Mouse (Mus musculus) CH12F3 (cell line): ENCODE measurements around the gene Nol11.

ENCODE experiments used
- in situ Hi-C: fragments of 300-500 bp; cut with MboI; formaldehyde crosslinking; loops from 2 replicates; pipeline ENCODE4 v1.14.3; 2020; ENCODE audit warnings: low sequenced_read_pairs

The Nol11 gene

DNA sequence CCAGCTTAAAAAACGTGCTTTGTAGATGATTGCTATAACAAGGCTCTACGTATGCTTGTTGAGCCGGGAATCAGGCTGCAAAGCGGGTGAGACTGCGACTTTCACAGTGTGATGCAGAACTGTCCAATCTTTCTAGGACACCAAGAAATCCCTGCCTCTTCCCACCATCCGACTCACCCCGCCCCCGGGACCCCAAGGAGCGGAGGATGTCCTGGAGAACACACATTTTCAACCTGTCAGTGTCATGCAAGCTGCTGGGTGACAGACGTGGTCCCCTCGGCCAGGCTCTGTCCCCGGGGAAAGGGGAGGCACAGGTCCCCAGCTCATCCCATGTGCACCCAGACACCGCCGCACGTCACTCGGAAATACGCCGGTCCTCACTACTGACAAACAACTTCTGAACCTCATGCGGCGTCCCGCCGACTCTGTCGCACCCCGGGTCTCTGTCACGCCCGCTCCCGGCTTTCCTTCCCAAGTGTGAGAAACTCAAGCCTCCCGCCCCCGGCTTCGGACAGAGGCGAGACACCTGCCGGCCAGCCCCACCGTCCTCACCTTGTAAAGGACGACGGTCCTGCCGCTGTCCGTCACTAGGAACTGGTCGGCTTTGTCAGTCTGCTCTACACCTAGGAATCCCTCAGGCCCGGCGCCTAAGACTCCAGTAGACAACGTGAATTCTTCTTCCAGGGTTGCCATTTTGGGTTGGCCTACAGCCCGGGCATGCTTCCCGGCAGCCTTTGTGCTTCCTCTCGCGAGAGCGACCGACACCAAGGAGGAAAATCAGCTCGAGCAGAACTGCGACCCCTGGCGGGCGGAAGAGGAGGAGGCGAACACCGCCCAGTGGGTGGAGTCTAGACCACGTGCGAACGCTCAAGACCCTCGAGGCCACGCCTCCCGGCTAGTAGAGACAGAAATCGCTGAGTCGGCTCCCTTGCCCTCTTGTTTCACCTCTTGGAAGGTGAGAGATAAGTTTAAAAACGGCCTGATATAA is at the start of gene Nol11:
TSS of gene Nol11 (minus strand) at position 817 of the 988 bp plus-strand sequence.
- in situ Hi-C loops = no loop called here

DNA sequence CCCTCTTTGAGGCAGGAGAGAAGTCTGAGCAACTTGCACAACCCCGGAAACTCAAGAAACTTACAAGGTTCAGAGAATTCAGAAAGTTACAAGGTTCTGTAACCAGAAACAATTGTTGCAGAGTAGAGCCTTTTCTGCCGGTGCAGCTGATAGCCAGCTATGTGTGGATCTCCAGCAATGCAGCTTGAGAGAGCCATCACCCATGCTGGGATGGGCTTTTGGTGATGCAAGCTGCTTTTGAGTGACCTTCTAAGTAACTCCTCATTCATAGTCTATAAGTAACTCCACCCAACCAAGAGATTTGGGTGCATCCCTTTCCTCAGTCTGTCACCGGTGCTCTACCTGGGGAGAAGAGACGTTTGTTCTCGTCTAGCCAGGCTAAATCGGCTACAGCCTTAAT is 49.3 kb upstream of the Nol11 start:
- in situ Hi-C loops = no loop called here

DNA sequence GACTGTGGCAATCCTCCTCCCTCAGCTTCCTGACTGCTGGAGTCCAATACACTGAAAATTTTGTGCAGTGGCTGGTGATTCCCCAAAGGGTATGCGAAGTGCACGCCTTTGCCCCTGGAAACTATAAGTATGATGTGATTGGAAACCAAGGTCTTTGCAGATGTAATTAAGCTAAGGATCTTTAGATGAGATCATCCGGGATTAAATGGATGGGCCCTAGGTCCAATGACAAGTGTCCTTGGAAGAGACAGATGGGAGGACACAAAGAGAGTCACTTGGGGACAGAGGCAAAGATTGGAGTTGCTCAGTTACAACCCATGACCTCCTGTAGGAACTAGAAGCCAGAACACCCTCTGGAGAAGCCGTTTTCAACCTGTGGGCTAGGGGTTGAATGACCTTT is 48.4 kb upstream of the Nol11 start:
- in situ Hi-C loops = no loop called here

DNA sequence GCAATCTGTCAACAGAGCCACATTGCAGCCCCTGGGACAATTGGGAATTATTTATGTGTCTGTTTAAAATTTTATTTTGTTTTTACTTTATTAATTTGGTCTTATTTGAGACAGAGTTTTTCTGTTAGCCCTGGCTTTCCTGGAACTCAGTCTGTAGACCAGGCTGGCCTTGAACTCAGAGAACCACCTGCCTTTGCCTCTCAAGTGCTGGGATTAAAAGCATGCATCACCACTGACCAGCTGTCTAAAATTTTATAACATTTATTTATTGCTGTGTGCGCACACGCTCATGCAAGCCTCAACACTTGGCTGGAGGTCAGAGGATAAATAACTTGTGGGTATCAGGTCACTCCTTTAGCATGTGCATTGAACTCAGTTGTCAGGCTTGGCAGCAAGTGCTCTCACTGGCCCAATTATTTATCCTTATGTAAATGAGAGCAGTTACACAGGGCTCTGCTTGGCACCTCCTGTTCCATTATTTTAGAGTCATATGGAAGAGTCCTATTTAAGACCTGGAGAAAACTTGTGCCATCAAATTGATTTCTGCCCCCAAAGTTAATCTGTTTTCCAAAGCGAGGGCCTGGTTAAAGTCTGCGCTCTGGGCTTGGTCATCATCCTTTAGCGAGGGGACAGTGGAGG is 44.2 kb upstream of the Nol11 start:
- in situ Hi-C loops = no loop called here

DNA sequence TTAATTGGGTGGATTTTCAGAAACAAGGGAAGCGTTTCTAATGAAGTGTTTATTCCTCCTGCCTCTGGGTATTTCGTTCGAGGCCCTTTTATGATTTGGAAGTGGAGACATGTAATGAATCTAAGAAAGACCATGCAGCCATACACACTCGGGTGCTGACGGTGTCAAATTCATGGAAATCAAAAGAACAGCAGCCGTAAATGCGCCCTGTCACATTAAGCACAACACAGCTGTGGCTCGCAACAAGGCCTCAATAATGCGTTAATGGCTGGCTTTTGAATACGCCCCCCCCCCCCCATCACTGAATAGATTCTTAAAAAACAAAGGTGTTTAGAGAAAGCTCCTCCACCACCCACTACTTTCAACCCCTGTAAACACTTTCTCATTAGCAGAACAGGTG is 40.9 kb upstream of the Nol11 start:
- in situ Hi-C loops = no loop called here

DNA sequence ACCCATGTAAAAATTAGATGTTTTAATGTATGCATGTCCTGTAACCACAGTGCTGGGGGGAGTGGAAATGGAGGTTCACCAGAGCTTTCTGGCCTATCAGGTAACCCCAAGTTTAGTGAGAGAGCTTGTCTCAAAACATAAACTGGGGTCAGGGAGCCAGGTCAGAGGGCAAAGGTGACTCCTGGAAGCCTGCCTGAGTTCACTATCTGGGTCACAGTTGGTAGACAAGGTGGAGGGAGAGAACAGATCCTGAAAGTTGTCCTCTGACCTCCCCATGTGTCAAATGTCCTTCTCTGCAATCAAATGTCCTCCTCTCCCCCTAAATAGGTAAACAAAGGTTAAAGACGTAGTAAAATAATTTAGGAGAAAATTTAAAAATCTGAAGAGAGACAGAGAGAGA is 37.2 kb upstream of the Nol11 start:
- in situ Hi-C loops = no loop called here

DNA sequence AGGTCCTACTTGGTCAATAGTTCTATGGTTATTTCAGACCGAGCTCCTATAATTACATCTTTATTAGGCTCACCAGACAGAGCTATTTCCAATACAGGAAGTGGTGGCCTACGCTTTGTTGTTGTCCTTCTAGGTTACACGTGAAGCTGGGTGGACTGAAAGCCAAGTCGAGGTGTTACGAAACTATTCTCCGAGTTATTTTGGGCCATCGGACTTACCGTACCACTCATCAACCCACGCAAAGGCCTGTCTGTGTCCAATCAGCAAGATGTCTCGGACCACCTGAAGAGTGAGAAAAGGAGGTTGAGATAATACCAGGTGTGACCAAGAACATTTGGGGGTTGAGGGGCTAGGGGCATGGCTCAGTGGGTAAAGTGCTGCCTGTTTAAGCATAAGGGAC is 36.8 kb upstream of the Nol11 start:
- in situ Hi-C loops = no loop called here

DNA sequence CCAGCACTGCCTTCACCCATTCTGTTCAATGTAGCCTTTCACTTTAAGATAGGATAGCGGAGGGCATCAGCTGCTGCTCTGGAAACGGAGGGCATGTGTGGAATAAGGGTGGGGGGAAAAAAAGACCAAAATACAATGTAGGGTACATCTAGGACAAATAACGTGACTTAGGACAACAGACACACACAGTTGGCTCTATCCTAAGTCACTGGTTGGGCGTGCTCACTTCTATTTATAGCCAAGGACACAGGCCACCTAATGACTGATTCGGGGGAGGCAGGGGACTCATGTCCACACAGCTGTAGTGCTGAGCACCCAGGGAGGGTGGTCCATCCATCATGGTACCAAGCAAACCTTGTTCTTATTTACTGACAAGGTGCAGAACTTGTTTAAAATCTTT is 36.1 kb upstream of the Nol11 start:
- in situ Hi-C loops = no loop called here

DNA sequence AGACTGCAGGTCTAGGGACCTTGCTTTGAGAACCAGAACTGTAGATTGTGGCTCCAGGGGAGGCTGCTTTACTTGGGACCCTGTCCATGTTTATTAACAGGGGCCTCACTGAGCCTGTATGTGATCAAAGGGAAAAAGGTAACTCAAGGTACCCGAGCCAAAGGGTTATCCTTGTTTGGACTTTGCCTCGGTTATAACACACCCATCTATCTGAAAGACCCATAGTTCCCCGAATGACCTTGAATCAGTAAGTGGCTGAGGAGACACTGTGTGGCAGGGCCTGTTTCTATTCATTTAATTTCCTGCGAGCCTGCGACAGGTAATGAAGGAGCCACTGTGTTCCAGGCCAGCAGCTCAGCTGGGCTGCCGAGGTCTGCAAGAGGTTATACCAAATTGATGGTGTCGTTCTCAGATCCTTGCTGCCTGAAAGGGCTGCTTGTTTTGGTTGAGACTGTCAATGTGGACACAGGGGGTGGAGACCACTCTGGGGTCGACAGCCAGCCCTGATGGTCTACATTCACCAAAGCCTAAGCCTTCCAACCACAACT is 34.6 kb upstream of the Nol11 start:
- in situ Hi-C loops = no loop called here

DNA sequence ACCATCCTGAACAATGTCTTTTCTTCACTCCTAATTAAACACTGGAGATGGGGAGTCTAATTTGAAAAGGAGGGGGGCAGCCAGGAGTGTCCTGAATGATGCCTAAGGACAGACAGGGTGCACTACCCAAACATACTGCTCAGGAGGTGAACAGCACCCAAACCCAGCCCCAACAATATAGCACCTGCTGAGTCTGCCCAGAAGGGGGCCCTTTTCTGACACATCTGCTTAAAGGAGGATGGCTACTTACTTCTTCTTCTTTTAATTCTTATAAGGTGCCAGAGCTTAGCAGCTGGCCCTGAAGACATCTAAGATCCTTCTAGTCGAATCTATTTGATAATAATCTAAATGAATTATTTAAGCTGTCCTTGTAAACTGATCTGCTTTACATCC is 34.0 kb upstream of the Nol11 start:
- in situ Hi-C loops = no loop called here

DNA sequence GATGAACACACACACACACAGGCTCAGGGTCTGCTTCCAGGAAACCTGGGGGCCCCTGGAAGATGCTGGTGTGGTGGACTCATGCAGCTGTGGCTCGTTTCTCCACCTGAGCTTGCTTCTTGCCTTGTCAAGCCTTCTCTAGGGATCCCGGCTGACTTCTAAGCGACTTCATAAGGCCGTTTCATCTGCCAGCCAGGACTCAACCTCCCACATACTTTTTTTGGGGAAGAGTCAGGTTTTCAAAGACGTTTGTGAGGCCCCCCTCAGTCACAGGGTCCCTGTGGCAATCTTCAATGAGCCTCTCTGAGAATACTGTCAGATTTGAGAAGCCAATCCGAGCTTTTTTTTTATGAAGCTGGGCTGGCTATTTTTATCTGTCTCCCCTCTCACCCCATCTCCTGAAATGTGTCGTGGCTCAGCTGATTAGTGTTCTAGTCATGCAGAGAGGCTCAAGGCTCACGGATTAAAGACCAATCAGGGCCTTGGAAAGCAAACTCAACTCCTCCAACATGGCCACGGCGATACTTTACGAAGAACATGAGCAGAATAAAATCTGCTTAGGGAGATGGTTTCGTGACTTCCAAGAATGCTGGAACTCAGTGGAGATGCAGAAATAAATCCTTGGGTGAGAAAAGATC is 33.5 kb upstream of the Nol11 start:
- in situ Hi-C loops = no loop called here

DNA sequence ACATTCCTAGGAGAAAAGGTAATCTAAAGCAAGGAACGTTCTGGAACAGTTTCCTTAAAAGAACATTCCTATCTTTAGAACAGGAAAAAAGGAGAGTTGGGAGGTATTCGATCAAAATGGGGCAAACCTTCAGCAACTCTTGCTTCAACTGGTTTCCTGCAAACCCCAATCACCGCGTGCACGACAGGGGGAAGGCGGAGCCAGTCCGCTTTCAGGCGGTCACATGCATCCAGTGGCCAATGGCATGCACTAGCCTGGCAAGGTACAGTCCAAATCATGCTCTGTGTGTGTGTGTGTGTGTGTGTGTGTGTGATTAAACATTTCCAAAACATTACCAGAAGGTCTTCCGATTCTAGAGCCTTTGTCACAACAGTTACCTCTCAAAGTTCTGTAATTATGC is 25.9 kb upstream of the Nol11 start:
- in situ Hi-C loops = loop anchor here (10.0 kb wide), 1 partner anchor 260 kb away; the partner anchor contains the start of genes Pitpnc1 and Psmd12

DNA sequence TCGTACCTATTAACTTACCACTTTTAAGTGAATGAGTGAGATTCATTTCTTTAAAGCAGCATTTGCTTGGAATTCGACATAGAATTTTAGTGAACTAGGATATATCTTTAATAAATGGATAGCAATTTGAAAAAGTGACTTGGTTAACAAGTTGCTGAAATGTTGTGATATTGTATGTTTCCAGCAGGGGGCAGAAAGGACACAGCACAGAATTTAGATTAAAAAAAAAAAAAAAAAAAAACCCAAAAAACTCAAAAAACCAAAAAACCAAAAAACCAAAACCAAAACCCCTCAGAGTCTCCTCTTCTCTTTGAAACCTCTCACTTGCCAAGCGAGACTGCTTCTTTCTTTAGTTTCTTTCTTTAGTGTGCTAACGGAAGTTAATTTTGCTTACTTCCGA is 24.6 kb upstream of the Nol11 start:
- in situ Hi-C loops = loop anchor here (10.0 kb wide), 1 partner anchor 261 kb away; the partner anchor contains the start of genes Pitpnc1 and Psmd12

DNA sequence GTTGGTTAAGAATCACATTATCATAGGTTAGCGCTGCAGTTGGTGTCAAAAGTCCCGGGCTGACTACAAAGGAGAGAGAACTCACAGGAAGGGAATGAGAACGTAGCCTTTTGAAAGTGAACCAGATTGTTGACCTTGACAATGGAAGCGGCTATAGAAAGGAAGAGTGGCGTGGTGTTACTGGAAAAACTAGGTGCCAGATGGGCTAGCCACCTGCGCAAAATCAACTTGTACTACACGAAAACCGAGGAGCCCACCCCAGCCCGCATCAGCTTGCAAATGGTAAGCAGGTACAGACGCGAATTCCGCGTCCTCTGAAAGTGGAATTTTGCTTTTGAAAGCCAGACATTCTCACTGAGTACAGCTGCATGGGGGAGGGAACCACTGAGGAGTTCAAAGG is 20.6 kb upstream of the Nol11 start:
- in situ Hi-C loops = loop anchor here (10.0 kb wide), 1 partner anchor 265 kb away; the partner anchor contains the start of genes Pitpnc1 and Psmd12

DNA sequence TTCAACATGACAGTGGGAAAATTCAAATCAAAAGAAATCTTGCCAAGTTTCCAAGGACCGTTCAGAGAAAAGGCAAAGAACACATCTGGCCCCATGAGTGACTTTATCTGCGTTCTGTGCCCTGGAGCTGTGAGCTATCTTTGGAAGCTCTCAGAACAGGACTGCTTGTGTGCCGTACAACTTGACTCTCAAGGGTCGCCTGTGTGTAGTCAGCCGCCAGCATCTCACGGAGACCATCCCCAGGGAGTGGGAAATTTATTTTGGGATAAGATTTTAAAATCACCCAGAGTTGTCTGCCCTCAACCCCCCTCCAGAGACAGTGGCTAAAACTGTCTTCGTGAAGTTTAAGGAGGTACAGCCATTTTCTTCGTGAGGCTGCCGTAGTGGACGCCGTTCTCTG is 12.6 kb upstream of the Nol11 start:
- in situ Hi-C loops = no loop called here

DNA sequence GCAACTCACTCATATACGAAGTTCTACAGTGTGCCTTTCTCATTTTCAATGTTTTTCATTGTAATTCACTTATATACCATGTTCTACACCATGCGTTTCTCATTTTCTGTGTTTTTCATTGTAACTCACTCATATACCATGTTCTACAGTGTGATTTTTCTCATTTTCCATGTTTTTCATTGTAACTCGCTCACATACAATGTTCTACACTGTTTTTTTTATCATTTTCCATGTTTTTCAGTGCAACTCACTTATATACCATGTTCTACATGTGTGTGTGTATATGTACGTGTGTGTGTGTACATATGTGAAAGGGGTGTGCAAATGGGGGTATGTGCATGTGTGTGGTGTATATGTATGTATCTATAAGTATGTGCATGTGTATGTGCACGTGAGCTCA is 10.1 kb upstream of the Nol11 start:
- in situ Hi-C loops = no loop called here

DNA sequence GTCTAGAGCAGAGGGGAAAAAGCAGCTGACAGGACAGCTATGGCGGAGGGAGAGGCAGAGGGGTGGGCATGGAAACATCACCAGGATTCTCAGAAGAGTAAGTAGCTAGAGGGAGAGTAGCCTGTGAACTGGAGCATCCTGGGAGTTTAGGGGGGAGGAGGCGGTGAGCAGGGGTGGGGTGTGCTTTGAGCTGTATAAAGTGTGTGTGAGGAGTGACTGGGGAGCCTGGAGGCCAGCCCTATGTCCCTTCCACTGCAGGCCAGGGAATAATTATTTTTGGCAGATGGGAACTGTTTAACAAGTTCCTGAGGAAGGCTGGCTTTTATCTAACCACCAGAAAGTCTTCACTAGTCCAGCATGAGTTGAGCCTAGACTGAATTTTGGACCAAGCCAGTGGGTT is 6.2 kb upstream of the Nol11 start:
- in situ Hi-C loops = no loop called here

DNA sequence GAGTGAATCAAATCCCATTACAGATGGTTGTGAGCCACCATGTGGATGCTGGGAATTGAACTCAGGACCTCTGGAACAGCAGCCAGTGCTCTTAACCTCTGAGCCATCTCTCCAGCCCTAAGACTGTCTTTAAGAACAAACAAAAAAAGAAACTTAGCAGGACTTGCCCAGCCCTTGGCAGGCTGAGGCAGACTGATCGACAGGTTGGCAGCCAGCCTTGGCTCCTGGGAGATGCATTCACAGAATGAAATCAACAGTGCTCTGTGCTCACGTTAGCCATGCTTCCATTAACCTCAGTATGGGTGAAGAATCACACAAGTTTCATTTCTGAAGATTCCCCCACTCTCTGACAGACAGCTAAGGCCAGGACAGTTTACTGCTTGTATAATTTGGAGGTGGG is 1.2 kb upstream of the Nol11 start:
- in situ Hi-C loops = no loop called here

DNA sequence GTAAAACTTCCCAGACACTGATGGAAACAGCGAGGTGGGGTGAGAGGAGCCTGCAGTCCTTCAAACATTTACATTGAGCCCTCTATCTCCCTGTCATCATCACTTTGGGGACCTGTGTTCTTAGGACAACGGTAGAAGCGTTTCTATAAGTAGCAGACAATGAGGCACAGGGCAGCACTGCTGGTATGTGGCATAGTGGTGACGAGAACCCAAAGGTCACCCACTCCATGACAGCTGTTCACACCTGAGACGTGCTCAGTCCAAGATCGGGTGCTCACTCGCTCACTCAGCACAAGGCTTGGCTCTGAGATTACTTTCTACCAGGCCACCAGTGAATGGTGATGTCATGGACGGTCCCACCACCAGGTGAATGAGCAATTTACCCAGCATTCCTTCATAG is 5.4 kb downstream of the Nol11 start:
- in situ Hi-C loops = no loop called here

DNA sequence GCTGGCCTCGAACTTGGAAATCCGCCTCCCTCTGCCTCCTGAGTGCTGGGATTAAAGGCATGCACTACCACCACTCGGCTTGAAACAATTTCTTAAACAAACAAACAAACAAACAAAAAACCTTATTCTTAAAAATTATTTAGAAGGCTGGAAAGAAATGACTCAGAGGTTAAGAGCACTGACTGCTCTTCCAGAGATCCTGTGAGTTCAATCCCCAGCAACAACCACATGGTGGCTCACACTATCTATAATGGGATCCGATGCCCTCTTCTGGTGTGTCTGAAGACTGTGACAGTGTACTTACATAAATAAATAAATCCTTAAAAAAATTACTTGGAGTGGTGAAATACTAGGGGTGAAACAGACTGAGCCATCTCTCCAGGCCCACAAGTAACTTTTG is 28.0 kb downstream of the Nol11 start:
- in situ Hi-C loops = no loop called here

DNA sequence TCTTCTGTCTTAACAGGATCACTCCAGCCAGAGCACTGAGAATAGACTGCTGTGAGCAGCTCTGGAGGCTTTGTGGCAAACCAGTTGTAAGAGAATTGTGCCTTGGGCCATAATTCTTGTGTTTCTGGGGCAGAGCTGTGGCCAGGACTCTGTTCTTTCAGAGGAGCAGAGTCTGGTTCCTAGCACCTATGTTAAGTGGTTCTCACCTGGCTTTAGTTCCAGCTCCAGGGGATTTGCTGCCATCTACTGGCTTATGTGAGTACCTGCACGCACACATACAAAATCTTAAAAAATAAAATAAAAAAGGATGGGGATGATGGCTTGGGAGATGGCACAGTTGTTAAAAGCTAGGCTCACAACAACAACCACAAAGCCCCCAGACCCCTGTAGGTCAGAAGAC is 30.1 kb downstream of the Nol11 start:
- in situ Hi-C loops = no loop called here
